Mouse (Mus musculus) bone marrow, adult 2 months (tissue): ENCODE measurements around the gene Smurf2.

Experiments
- CTCF ChIP-seq: fragments of 200-500 bp; IDR thresholded peaks from 2 replicates; pipeline ENCODE4 v1.5.1; 2011; ENCODE audit warnings: low read length, control low read depth; ENCODE audit not compliant: control insufficient read depth, insufficient read depth
- POLR2A ChIP-seq: fragments of 200-500 bp; IDR thresholded peaks from 2 replicates; pipeline ENCODE4 v1.6.1; 2011; ENCODE audit warnings: low read depth, mild to moderate bottlenecking, control low read depth, low read length, borderline replicate concordance; ENCODE audit not compliant: control insufficient read depth

DNA sequence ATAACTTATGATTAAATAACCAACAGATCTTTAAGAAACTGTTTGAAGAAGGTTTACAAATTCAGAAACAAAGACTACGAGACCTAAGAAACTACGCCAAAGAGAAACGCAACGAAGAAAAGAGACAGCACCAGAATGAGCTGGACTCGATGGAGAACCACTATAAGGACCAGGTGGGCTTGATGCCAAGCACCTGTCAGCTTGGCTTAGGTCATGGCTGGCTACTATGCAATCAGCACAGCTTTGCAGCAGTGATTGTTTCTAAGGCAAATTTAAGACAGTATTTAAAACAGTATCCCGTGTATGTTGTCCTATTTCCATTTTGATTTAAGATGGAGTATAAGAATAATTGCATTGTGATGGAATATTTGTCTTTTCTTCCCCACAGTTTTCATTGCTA is 102.7 kb downstream of the Smurf2 start:
- TF ChIP-seq CTCF (no peak), POLR2A (no peak)
